Mouse (Mus musculus): ENCODE results near the gene Lce3f. TPM values are rescaled to one million over a fixed set of nuclear protein-coding genes. Genes with fewer than 3 reads are reported as not detected.

Gene Lce3f
- total and polyA plus RNA-seq, 2 experiments from 2014 or later: not detected

GRCm38 (mm10) chr3:93000621-93001020 lies 8.6 kb downstream of the Lce3f start:
- H3K27ac ChIP-seq (ENCODE audit: low read depth, low read length): no peak overlapping the region
- WGBS: 85% methylated on average over 3 of the region's 3 CpGs
- no peaks in the 10 kb centered on the region for H3K4me1 ChIP-seq (ENCODE audit: insufficient read depth, low read length)
- H3K27me3 ChIP-seq (ENCODE audit: insufficient read depth, low read length): no peaks in the 10 kb centered on the region
- H3K9me3 ChIP-seq (ENCODE audit: low read length): no peaks in the 10 kb centered on the region
- TF ChIP-seq CTCF (IDR thresholded peaks at IDR 0.05): no peak
- H3K4me3 ChIP-seq (ENCODE audit: low read depth, low read length): no peak overlapping the region
- H3K4me2 ChIP-seq (ENCODE audit: low read depth, low read length, poor library complexity, severe bottlenecking): no peak overlapping the region
- DNase-seq (ENCODE audit: low spot score) (no peak), ATAC-seq (ENCODE audit: low FRiP score) (no peak)
- H3K9ac ChIP-seq (replicated peaks; ENCODE audit: low read length, poor library complexity, severe bottlenecking): no peak overlapping the region
- no peaks in the 10 kb centered on the region for H3K36me3 ChIP-seq (ENCODE audit: insufficient read depth, low read length)

GRCm38 (mm10) chr3:93002843-93003242 lies 10.8 kb downstream of the Lce3f start:
- H3K4me3 ChIP-seq (ENCODE audit: low read depth, low read length): no peak overlapping the region
- H3K9me3 ChIP-seq (ENCODE audit: low read length): no peaks in the 10 kb centered on the region
- H3K27ac ChIP-seq (ENCODE audit: low read depth, low read length): no peak overlapping the region
- no peak overlapping the region for H3K4me2 ChIP-seq (ENCODE audit: low read depth, low read length, poor library complexity, severe bottlenecking)
- DNase-seq (ENCODE audit: low spot score) (no peak), ATAC-seq (ENCODE audit: low FRiP score) (no peak)
- no peak for TF ChIP-seq CTCF (IDR thresholded peaks at IDR 0.05)
- no peak overlapping the region for H3K9ac ChIP-seq (replicated peaks; ENCODE audit: low read length, poor library complexity, severe bottlenecking)
- H3K36me3 ChIP-seq (ENCODE audit: insufficient read depth, low read length): no peaks in the 10 kb centered on the region
- 58% methylated on average over 4 of the region's 4 CpGs for WGBS
- no peaks in the 10 kb centered on the region for H3K27me3 ChIP-seq (ENCODE audit: insufficient read depth, low read length)
- H3K4me1 ChIP-seq (ENCODE audit: insufficient read depth, low read length): no peaks in the 10 kb centered on the region

- Histone ChIP-seq H3K36me3 (ENCODE audit: insufficient read depth, low read length) (no peaks in the 10 kb centered on the region), H3K9me3 (ENCODE audit: low read length) (no peaks in the 10 kb centered on the region), H3K4me1 (ENCODE audit: insufficient read depth, low read length) (no peaks in the 10 kb centered on the region), H3K4me3 (ENCODE audit: low read depth, low read length) (peak overlapping the region; percentile 56), H3K27me3 (ENCODE audit: insufficient read depth, low read length) (no peaks in the 10 kb centered on the region), H3K27ac (ENCODE audit: low read depth, low read length) (no peak overlapping the region), H3K4me2 (ENCODE audit: low read depth, low read length, poor library complexity, severe bottlenecking) (peak overlapping the region; percentile 95), H3K9ac (replicated peaks; ENCODE audit: low read length, poor library complexity, severe bottlenecking) (peak overlapping the region; percentile 53)
- WGBS: under 1% methylated on average over 24 of the region's 24 CpGs
- DNase-seq (ENCODE audit: low spot score) (peak; percentile 57), ATAC-seq (ENCODE audit: low FRiP score) (peak; percentile 77)
- TF ChIP-seq CTCF (IDR thresholded peaks at IDR 0.05): peak; percentile 24
These were observed 22.4 kb downstream of the Lce3f start for GRCm38 (mm10) chr3:93014378-93014801.

- 15% methylated on average over 5 of the region's 5 CpGs for WGBS
- no peaks in the 10 kb centered on the region for H3K36me3 ChIP-seq (ENCODE audit: insufficient read depth, low read length)
- H3K9me3 ChIP-seq (ENCODE audit: low read length): no peaks in the 10 kb centered on the region
- H3K4me3 ChIP-seq (ENCODE audit: low read depth, low read length): peak overlapping the region; percentile 56
- no peaks in the 10 kb centered on the region for H3K27me3 ChIP-seq (ENCODE audit: insufficient read depth, low read length)
- H3K9ac ChIP-seq (replicated peaks; ENCODE audit: low read length, poor library complexity, severe bottlenecking): peak overlapping the region; percentile 53
- H3K4me1 ChIP-seq (ENCODE audit: insufficient read depth, low read length): no peaks in the 10 kb centered on the region
- H3K27ac ChIP-seq (ENCODE audit: low read depth, low read length): no peak overlapping the region
- TF ChIP-seq CTCF (IDR thresholded peaks at IDR 0.05): no peak
- peak overlapping the region; percentile 95 for H3K4me2 ChIP-seq (ENCODE audit: low read depth, low read length, poor library complexity, severe bottlenecking)
- DNase-seq (ENCODE audit: low spot score) (no peak), ATAC-seq (ENCODE audit: low FRiP score) (no peak)
These were observed 22.8 kb downstream of the Lce3f start for GRCm38 (mm10) chr3:93014871-93015270.

GRCm38 (mm10) chr3:93015460-93016104 lies 23.6 kb downstream of the Lce3f start, which contains the start of gene Crct1:
Gene Crct1 (minus strand): TSS chr3:93015687.
- no peaks in the 10 kb centered on the region for H3K27me3 ChIP-seq (ENCODE audit: insufficient read depth, low read length)
- WGBS: 59% methylated on average over 4 of the region's 4 CpGs
- H3K4me3 ChIP-seq (ENCODE audit: low read depth, low read length): peak within 1 kb of the TSS; percentile 56
- no peaks in the 10 kb centered on the region for H3K36me3 ChIP-seq (ENCODE audit: insufficient read depth, low read length)
- peak within 1 kb of the TSS; percentile 53 for H3K9ac ChIP-seq (replicated peaks; ENCODE audit: low read length, poor library complexity, severe bottlenecking)
- no peak within 1 kb of the TSS for H3K27ac ChIP-seq (ENCODE audit: low read depth, low read length)
- H3K4me1 ChIP-seq (ENCODE audit: insufficient read depth, low read length): no peaks in the 10 kb centered on the region
- no peak for DNase-seq (ENCODE audit: low spot score)
- H3K9me3 ChIP-seq (ENCODE audit: low read length): no peaks in the 10 kb centered on the region
- no peak for ATAC-seq (ENCODE audit: low FRiP score)
- H3K4me2 ChIP-seq (ENCODE audit: low read depth, low read length, poor library complexity, severe bottlenecking): peak within 1 kb of the TSS; percentile 95
- TF ChIP-seq CTCF (IDR thresholded peaks at IDR 0.05): no peak

- ATAC-seq (ENCODE audit: low FRiP score) (no peak), DNase-seq (ENCODE audit: low spot score) (no peak)
- H3K4me2 ChIP-seq (ENCODE audit: low read depth, low read length, poor library complexity, severe bottlenecking): no peak within 1 kb of the TSS
- no peak within 1 kb of the TSS for H3K27ac ChIP-seq (ENCODE audit: low read depth, low read length)
- H3K9ac ChIP-seq (replicated peaks; ENCODE audit: low read length, poor library complexity, severe bottlenecking): no peak within 1 kb of the TSS
- H3K27me3 ChIP-seq (ENCODE audit: insufficient read depth, low read length): no peaks in the 10 kb centered on the region
- H3K36me3 ChIP-seq (ENCODE audit: insufficient read depth, low read length): no peaks in the 10 kb centered on the region
- 95% methylated on average over 2 of the region's 2 CpGs for WGBS
- TF ChIP-seq CTCF (IDR thresholded peaks at IDR 0.05): no peak
- H3K9me3 ChIP-seq (ENCODE audit: low read length): no peaks in the 10 kb centered on the region
- H3K4me3 ChIP-seq (ENCODE audit: low read depth, low read length): no peak within 1 kb of the TSS
- H3K4me1 ChIP-seq (ENCODE audit: insufficient read depth, low read length): no peaks in the 10 kb centered on the region
These were observed 26.9 kb downstream of the Lce3f start, which contains the start of gene Lce1m for GRCm38 (mm10) chr3:93018960-93019359. Gene Lce1m (minus strand): TSS chr3:93019060.
